Mouse (Mus musculus): ENCODE measurements around the gene B3galt4. TPM values are rescaled to one million over a fixed set of nuclear protein-coding genes. Genes with fewer than 3 reads are reported as not detected.

B3galt4 gene
- polyA plus RNA-seq, 1 experiment from 2014 or later = 16.1 TPM

DNA sequence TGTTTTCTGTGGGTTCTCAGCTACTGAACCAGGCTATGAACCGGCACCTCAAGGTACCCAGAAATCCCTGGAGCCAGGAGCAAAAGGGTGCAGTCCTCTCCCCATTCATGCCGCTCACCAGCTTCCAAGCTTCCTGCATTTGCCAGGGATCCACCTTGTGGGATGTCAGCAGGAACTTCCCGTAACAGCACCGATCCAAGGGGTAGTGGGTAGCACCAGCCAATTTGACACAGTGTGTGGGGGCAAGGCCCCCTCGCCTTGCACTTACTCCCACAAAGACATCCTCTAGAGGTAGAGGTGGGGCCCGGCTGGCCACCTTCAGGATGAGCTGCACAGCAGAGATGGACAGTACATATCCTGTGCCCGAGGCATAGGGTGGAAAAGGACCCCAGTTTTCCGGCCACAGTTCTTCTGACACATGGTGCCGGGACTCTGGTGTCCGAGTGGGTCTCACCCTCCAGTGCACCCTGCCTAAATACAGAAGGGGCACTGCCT is 1.1 kb downstream of the B3galt4 start:
- Histone ChIP-seq H3K9ac (ENCODE audit: low read depth, low read length) (peak overlapping the region; percentile 73), H3K4me2 (ENCODE audit: low read length) (peak overlapping the region; percentile 93), H3K9me3 (ENCODE audit: control insufficient read depth, low read length) (no peaks in the 10 kb centered on the region), H3K27me3 (replicated peaks; ENCODE audit: control insufficient read depth, insufficient read depth, low read length) (no peaks in the 10 kb centered on the region), H3K4me1 (ENCODE audit: control insufficient read depth, insufficient read depth, low read depth, low read length) (peaks cover 50% of the 10 kb centered on the region), H3K4me3 (ENCODE audit: low read length) (peak overlapping the region; percentile 58), H3K36me3 (ENCODE audit: control insufficient read depth, insufficient read depth, low read length) (peaks cover 18% of the 10 kb centered on the region), H3K27ac (ENCODE audit: low read depth, low read length) (no peak overlapping the region)
- WGBS = 66% methylated on average over 10 of the region's 10 CpGs
- ATAC-seq = no peak

DNA sequence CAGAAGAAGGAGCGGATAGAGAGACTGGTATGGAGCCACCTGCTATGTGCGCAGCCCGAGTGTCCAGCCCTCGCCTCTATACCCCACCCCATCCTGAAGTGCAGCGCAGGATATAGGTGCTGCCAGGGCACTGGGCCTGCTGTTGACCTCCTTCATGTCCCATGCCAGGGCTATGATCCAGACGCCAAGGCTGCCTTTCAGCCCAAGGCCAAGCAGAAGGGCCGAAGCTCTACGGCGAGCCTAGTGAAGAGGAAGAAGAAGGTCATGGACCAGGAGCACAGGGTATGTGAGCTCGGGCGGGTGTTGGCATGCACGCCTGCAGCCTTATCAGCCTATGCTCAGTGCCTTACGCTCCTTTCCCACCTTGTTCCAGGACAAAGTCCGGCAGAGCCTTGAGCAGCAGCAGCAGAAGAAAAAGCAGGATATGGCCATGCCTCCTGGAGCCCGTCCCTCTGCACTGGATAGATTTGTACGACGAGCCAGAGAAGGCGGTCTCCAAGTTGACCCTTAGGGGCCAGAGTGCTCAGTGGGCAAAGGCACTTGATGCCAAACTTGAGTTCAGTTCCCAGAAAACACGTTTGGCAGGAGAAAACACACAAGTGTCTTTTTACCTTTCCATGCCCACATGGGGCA is 2.3 kb downstream of the B3galt4 start:
- WGBS = 92% methylated on average over 19 of the region's 19 CpGs
- no peak overlapping the region for H3K27ac ChIP-seq (ENCODE audit: low read depth, low read length)
- ATAC-seq = no peak
- H3K27me3 ChIP-seq (replicated peaks; ENCODE audit: control insufficient read depth, insufficient read depth, low read length) = no peaks in the 10 kb centered on the region
- peaks cover 43% of the 10 kb centered on the region for H3K4me1 ChIP-seq (ENCODE audit: control insufficient read depth, insufficient read depth, low read depth, low read length)
- H3K4me3 ChIP-seq (ENCODE audit: low read length) = no peak overlapping the region
- H3K4me2 ChIP-seq (ENCODE audit: low read length) = no peak overlapping the region
- no peak overlapping the region for H3K9ac ChIP-seq (ENCODE audit: low read depth, low read length)
- H3K9me3 ChIP-seq (ENCODE audit: control insufficient read depth, low read length) = no peaks in the 10 kb centered on the region
- peaks cover 18% of the 10 kb centered on the region for H3K36me3 ChIP-seq (ENCODE audit: control insufficient read depth, insufficient read depth, low read length)

DNA sequence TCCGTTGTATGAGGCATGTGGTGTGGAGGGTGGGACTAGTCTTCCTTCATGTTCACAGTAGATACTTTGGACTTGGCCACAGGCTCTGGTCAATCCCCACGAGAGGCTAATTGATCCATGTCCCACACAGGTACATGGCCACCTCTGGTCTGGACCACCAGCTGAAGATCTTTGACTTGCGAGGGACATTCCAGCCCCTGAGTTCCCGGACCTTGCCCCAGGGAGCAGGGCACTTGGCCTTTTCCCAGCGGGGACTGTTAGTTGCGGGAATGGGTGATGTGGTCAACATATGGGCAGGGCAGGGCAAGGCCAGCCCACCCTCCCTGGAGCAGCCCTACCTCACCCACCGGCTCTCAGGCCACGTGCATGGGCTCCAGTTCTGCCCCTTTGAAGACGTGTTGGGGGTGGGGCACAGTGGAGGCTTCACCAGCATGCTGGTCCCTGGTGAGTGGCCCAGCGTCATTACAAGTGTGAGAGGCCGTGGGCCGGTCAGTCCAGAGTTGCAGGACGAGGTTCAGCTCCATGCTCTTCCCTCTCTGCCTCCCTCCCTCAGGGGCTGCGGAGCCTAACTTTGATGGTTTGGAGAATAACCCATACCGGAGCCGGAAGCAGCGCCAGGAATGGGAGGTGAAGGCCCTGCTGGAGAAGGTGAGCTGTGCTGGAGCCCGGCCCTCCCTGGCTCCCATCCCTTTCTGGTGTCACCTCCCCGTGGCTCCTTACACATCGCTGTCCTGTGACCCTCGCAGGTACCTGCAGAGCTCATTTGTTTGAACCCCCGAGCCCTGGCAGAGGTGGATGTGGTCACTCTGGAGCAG is 3.0 kb downstream of the B3galt4 start:
- Histone ChIP-seq H3K36me3 (ENCODE audit: control insufficient read depth, insufficient read depth, low read length) (peaks cover 19% of the 10 kb centered on the region), H3K9me3 (ENCODE audit: control insufficient read depth, low read length) (no peaks in the 10 kb centered on the region), H3K4me2 (ENCODE audit: low read length) (no peak overlapping the region), H3K4me1 (ENCODE audit: control insufficient read depth, insufficient read depth, low read depth, low read length) (peaks cover 35% of the 10 kb centered on the region), H3K27me3 (replicated peaks; ENCODE audit: control insufficient read depth, insufficient read depth, low read length) (no peaks in the 10 kb centered on the region), H3K27ac (ENCODE audit: low read depth, low read length) (no peak overlapping the region), H3K9ac (ENCODE audit: low read depth, low read length) (no peak overlapping the region), H3K4me3 (ENCODE audit: low read length) (no peak overlapping the region)
- no peak for ATAC-seq
- 90% methylated on average over 22 of the region's 22 CpGs for WGBS

DNA sequence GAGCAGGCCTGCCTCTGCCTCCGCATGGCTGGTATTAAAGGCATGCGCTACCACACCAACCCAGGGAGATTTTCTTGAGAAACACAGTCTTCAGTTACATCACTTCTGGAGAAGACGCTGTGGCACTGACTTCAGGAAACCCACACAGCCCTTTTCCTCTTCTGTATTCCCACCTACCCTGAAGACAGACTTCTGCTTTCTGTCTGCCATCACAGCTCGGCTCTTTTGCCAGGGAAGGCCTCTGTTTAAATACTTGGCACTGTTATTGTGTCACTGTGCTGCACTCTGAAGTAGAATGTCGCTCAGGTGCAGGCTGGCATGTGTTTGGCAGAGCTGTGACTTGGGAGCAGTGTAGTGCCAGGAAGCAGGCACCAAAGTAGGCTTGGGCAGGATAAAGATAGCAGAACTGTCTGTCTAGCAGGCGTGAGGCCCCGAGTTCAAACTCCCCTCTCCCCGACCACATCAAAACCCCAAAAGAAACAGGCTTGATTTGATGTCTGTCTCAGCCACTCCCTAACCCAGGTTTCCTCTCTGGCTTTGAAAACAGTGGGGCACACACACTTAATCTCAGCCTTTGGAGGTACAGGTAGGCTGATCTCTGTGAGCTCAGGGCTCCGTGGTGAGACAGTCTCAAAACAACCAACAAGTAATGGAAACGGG is 3.7 kb downstream of the B3galt4 start:
- Histone ChIP-seq H3K36me3 (ENCODE audit: control insufficient read depth, insufficient read depth, low read length) (peaks cover 15% of the 10 kb centered on the region), H3K4me1 (ENCODE audit: control insufficient read depth, insufficient read depth, low read depth, low read length) (peaks cover 29% of the 10 kb centered on the region), H3K9me3 (ENCODE audit: control insufficient read depth, low read length) (no peaks in the 10 kb centered on the region), H3K27me3 (replicated peaks; ENCODE audit: control insufficient read depth, insufficient read depth, low read length) (no peaks in the 10 kb centered on the region), H3K27ac (ENCODE audit: low read depth, low read length) (no peak overlapping the region), H3K4me3 (ENCODE audit: low read length) (no peak overlapping the region), H3K4me2 (ENCODE audit: low read length) (no peak overlapping the region), H3K9ac (ENCODE audit: low read depth, low read length) (no peak overlapping the region)
- ATAC-seq = no peak
- WGBS = 93% methylated on average over 10 of the region's 10 CpGs

DNA sequence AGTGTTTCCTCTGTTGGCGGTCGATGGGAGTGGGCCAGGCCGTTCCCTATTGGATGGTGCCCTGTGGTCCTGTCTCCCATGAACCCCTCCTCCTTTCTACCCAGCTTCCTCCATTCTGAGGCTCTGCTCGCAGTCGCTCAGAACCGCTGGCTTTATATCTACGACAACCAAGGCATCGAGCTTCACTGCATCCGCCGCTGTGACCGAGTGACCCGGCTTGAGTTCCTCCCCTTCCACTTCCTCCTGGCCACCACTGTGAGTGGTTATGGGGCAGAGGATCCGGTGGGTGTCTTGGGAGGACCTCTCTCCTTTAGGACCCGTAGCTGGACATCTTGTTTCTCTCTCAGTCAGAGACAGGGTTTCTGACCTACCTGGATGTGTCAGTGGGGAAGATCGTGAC is 7.8 kb downstream of the B3galt4 start:
- no peak overlapping the region for H3K9ac ChIP-seq (ENCODE audit: low read depth, low read length)
- peaks cover 15% of the 10 kb centered on the region for H3K36me3 ChIP-seq (ENCODE audit: control insufficient read depth, insufficient read depth, low read length)
- no peaks in the 10 kb centered on the region for H3K9me3 ChIP-seq (ENCODE audit: control insufficient read depth, low read length)
- H3K4me1 ChIP-seq (ENCODE audit: control insufficient read depth, insufficient read depth, low read depth, low read length) = peaks cover 22% of the 10 kb centered on the region
- ATAC-seq = no peak
- no peaks in the 10 kb centered on the region for H3K27me3 ChIP-seq (replicated peaks; ENCODE audit: control insufficient read depth, insufficient read depth, low read length)
- WGBS = 90% methylated on average over 15 of the region's 15 CpGs
- H3K27ac ChIP-seq (ENCODE audit: low read depth, low read length) = no peak overlapping the region
- H3K4me3 ChIP-seq (ENCODE audit: low read length) = no peak overlapping the region
- H3K4me2 ChIP-seq (ENCODE audit: low read length) = no peak overlapping the region

DNA sequence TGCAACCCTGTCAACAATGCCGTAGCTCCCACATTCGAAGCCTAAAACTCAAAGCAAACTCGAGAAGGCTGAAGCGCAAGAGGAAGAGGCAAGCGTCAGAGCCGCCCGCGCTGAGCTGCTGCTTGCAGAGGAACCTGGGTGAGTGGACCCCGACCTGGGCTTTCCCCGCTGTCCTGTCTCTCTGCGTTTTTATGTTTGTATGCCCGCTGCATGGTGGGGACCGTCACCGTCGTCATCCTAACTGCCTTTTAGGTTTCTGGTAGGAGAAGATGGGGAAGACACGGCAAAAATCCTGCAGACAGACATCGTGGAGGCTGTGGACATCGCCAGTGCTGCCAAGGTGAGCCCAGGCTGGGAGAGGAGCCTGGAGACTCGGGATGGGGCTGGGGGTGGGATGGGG is 9.9 kb downstream of the B3galt4 start:
- H3K36me3 ChIP-seq (ENCODE audit: control insufficient read depth, insufficient read depth, low read length) = peaks cover 14% of the 10 kb centered on the region
- no peak overlapping the region for H3K27ac ChIP-seq (ENCODE audit: low read depth, low read length)
- peak overlapping the region; percentile 85 for H3K9ac ChIP-seq (ENCODE audit: low read depth, low read length)
- H3K4me3 ChIP-seq (ENCODE audit: low read length) = peak overlapping the region; percentile 86
- H3K4me2 ChIP-seq (ENCODE audit: low read length) = peak overlapping the region; percentile 97
- WGBS = 61% methylated on average over 19 of the region's 19 CpGs
- peaks cover 22% of the 10 kb centered on the region for H3K4me1 ChIP-seq (ENCODE audit: control insufficient read depth, insufficient read depth, low read depth, low read length)
- ATAC-seq = no peak
- H3K27me3 ChIP-seq (replicated peaks; ENCODE audit: control insufficient read depth, insufficient read depth, low read length) = no peaks in the 10 kb centered on the region
- no peaks in the 10 kb centered on the region for H3K9me3 ChIP-seq (ENCODE audit: control insufficient read depth, low read length)

DNA sequence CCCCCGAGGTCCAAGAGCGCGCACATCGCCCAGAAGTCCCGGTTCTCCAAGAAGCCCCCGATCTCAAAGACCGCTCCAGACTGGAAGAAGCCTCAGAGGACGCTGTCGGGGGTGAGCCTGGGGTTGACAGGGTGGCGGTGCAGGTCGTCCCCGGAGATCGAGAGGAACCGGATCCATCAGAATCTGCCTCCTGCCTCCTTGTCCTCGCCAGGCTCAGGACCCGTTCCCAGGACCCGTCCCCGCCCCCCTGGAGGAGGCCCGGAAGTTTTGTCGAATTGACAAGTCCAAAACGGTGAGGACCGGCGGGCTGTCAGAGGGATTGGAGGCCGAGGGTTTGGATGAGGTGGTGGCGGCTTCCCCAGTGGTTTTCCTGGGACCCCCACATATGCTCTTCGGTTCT is 10.3 kb downstream of the B3galt4 start:
- no peak overlapping the region for H3K27ac ChIP-seq (ENCODE audit: low read depth, low read length)
- peaks cover 22% of the 10 kb centered on the region for H3K4me1 ChIP-seq (ENCODE audit: control insufficient read depth, insufficient read depth, low read depth, low read length)
- ATAC-seq = no peak; the same call in 1 of the 2 replicates
- peaks cover 13% of the 10 kb centered on the region for H3K36me3 ChIP-seq (ENCODE audit: control insufficient read depth, insufficient read depth, low read length)
- H3K9ac ChIP-seq (ENCODE audit: low read depth, low read length) = peak overlapping the region; percentile 85
- no peaks in the 10 kb centered on the region for H3K27me3 ChIP-seq (replicated peaks; ENCODE audit: control insufficient read depth, insufficient read depth, low read length)
- peak overlapping the region; percentile 86 for H3K4me3 ChIP-seq (ENCODE audit: low read length)
- H3K4me2 ChIP-seq (ENCODE audit: low read length) = peak overlapping the region; percentile 97
- no peaks in the 10 kb centered on the region for H3K9me3 ChIP-seq (ENCODE audit: control insufficient read depth, low read length)
- 3% methylated on average over 25 of the region's 26 CpGs for whole genome bisulfite sequencing

DNA sequence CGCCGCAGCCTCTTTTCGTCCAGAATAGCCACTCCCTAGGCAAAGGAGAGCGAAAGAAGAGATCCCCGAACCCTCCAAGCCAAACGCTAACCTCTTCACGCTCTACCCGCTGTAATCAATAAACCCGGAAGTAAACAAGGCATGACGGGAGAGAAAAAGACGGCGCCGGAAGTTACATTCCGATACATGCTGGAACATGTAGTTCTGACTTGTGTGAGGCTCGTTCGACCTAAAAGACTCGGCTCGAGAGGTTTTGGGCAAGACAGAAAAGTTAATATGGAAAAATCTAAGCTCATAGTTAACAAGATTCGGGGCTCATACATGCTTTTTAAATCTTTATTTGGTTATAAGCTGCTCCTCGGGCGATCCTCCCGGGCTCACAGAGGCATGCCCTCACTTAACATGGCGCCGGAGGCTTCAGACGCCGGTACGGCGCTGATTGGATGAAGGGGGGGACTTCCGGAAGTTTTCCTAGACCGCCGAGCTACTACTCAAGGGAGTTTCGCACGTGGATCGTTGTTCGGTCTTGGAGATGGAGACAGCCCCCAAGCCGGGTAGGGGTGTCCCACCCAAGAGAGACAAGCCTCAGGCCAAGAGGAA is 11.0 kb downstream of the B3galt4 start, which contains the start of the genes Pfdn6 and Wdr46:
Gene Pfdn6 (minus strand): TSS at position 138 of the 600 bp plus-strand sequence.
Gene Wdr46 (plus strand): TSS at position 455 of the 600 bp plus-strand sequence.
- H3K27me3 ChIP-seq (replicated peaks; ENCODE audit: control insufficient read depth, insufficient read depth, low read length) = no peaks in the 10 kb centered on the region
- peak; percentile 92 for ATAC-seq
- under 1% methylated on average over 36 of the region's 36 CpGs for WGBS
- H3K4me1 ChIP-seq (ENCODE audit: control insufficient read depth, insufficient read depth, low read depth, low read length) = peaks cover 22% of the 10 kb centered on the region
- H3K36me3 ChIP-seq (ENCODE audit: control insufficient read depth, insufficient read depth, low read length) = peaks cover 15% of the 10 kb centered on the region
- peak within 1 kb of the TSS; percentile 66; the same call in 1 of the 2 replicates for H3K27ac ChIP-seq (ENCODE audit: low read depth, low read length)
- H3K9ac ChIP-seq (ENCODE audit: low read depth, low read length) = peak within 1 kb of the TSS; percentile 85
- H3K9me3 ChIP-seq (ENCODE audit: control insufficient read depth, low read length) = no peaks in the 10 kb centered on the region
- peak within 1 kb of the TSS; percentile 86 for H3K4me3 ChIP-seq (ENCODE audit: low read length)
- H3K4me2 ChIP-seq (ENCODE audit: low read length) = peak within 1 kb of the TSS; percentile 97
